Mouse (Mus musculus): ENCODE data around the gene Depdc5. TPM values are rescaled to one million over a fixed set of nuclear protein-coding genes. Genes with fewer than 3 reads are reported as not detected.
A peak's percentile ranks its signal among the peaks of the same experiment; 100 is the strongest.
"Not testable (repeated sequence)": the region's sequence is repeated elsewhere in the genome, so short reads cannot be mapped to it uniquely, and the experiment has no call there.

The Depdc5 gene
- 26.1 and 26.6 TPM in 2 replicates for polyA plus RNA-seq (2015; fragmentation: Nextera tagmentation; extraction: Ambion mirVana)

GRCm38 (mm10) chr5:32863253-32864228 lies at the start of gene Depdc5:
Gene Depdc5, plus strand, starts transcription at chr5:32863701.
- peak; percentile 99 for ATAC-seq (ENCODE audit: low FRiP score, low read depth)
- H3K27ac ChIP-seq (replicated peaks), result peak within 1 kb of the TSS; percentile 75
- under 1% methylated on average over 60 of the region's 64 CpGs for WGBS

GRCm38 (mm10) chr5:32815396-32815795 lies 48.1 kb upstream of the Depdc5 start:
- ATAC-seq (ENCODE audit: low FRiP score, low read depth), result no peak
- 98% methylated on average over 4 of the region's 4 CpGs for WGBS
- peaks cover 49% of the 10 kb centered on the region for H3K36me3 ChIP-seq

More at GRCm38 (mm10) chr5:32863253-32864228, at the start of gene Depdc5:
- peaks cover 6% of the 10 kb centered on the region for H3K36me3 ChIP-seq
- H3K27me3 ChIP-seq, result no peaks in the 10 kb centered on the region
- peak within 1 kb of the TSS; percentile 89 for H3K4me2 ChIP-seq
- H3K4me3 ChIP-seq, result peak within 1 kb of the TSS; percentile 82
- peak within 1 kb of the TSS; percentile 74 for H3K9ac ChIP-seq
- H3K9me3 ChIP-seq, result no peaks in the 10 kb centered on the region
- peaks cover 14% of the 10 kb centered on the region for H3K4me1 ChIP-seq (replicated peaks)

GRCm38 (mm10) chr5:32820471-32820870 lies 43.0 kb upstream of the Depdc5 start:
- no peak overlapping the region for H3K4me3 ChIP-seq
- H3K27ac ChIP-seq (replicated peaks), result no peak overlapping the region
- ATAC-seq (ENCODE audit: low FRiP score, low read depth), result no peak
- no peak overlapping the region for H3K9ac ChIP-seq
- no peaks in the 10 kb centered on the region for H3K9me3 ChIP-seq
- H3K4me2 ChIP-seq, result no peak overlapping the region
- H3K4me1 ChIP-seq (replicated peaks), result no peaks in the 10 kb centered on the region
- peaks cover 41% of the 10 kb centered on the region for H3K36me3 ChIP-seq
- WGBS, result 90% methylated on average over 8 of the region's 8 CpGs
- no peaks in the 10 kb centered on the region for H3K27me3 ChIP-seq

More at GRCm38 (mm10) chr5:32815396-32815795, 48.1 kb upstream of the Depdc5 start:
- H3K27ac ChIP-seq (replicated peaks), result no peak overlapping the region
- H3K9ac ChIP-seq, result no peak overlapping the region
- H3K4me3 ChIP-seq, result no peak overlapping the region
- H3K27me3 ChIP-seq, result no peaks in the 10 kb centered on the region
- no peaks in the 10 kb centered on the region for H3K4me1 ChIP-seq (replicated peaks)
- H3K4me2 ChIP-seq, result no peak overlapping the region
- H3K9me3 ChIP-seq, result no peaks in the 10 kb centered on the region

GRCm38 (mm10) chr5:32827009-32827408 lies 36.5 kb upstream of the Depdc5 start, which contains the start of gene Gm20671:
Gene Gm20671, minus strand, starts transcription at chr5:32827109.
- no peak for ATAC-seq (ENCODE audit: low FRiP score, low read depth)
- Histone ChIP-seq H3K27me3 (no peaks in the 10 kb centered on the region), H3K9ac (no peak within 1 kb of the TSS), H3K9me3 (no peaks in the 10 kb centered on the region), H3K4me2 (no peak within 1 kb of the TSS), H3K4me1 (replicated peaks) (no peaks in the 10 kb centered on the region), H3K36me3 (peaks cover 60% of the 10 kb centered on the region), H3K27ac (replicated peaks) (no peak within 1 kb of the TSS), H3K4me3 (no peak within 1 kb of the TSS)
- 90% methylated on average over 7 of the region's 7 CpGs for WGBS

GRCm38 (mm10) chr5:32828766-32829165 lies 34.7 kb upstream of the Depdc5 start:
- H3K36me3 ChIP-seq, result peaks cover 58% of the 10 kb centered on the region
- 98% methylated on average over 1 of the region's 1 CpGs for WGBS
- H3K27ac ChIP-seq (replicated peaks); H3K4me3 ChIP-seq; H3K4me1 ChIP-seq (replicated peaks); H3K27me3 ChIP-seq; ATAC-seq (ENCODE audit: low FRiP score, low read depth); H3K9me3 ChIP-seq; H3K4me2 ChIP-seq; H3K9ac ChIP-seq: not testable (repeated sequence)

- no peaks in the 10 kb centered on the region for H3K4me1 ChIP-seq (replicated peaks)
- 93% methylated on average over 2 of the region's 2 CpGs for WGBS
- H3K9ac ChIP-seq, result no peak overlapping the region
- H3K36me3 ChIP-seq, result peaks cover 69% of the 10 kb centered on the region
- H3K9me3 ChIP-seq, result no peaks in the 10 kb centered on the region
- H3K4me3 ChIP-seq, result no peak overlapping the region
- H3K27ac ChIP-seq (replicated peaks), result no peak overlapping the region
- no peak for ATAC-seq (ENCODE audit: low FRiP score, low read depth)
- no peaks in the 10 kb centered on the region for H3K27me3 ChIP-seq
- no peak overlapping the region for H3K4me2 ChIP-seq
These were observed 33.4 kb upstream of the Depdc5 start for GRCm38 (mm10) chr5:32830054-32830453.

GRCm38 (mm10) chr5:32834497-32834896 lies 29.0 kb upstream of the Depdc5 start:
- Histone ChIP-seq H3K36me3 (peaks cover 63% of the 10 kb centered on the region), H3K4me2 (no peak overlapping the region), H3K27ac (replicated peaks) (no peak overlapping the region), H3K9me3 (no peaks in the 10 kb centered on the region), H3K27me3 (no peaks in the 10 kb centered on the region), H3K4me3 (no peak overlapping the region), H3K9ac (no peak overlapping the region), H3K4me1 (replicated peaks) (no peaks in the 10 kb centered on the region)
- no peak for ATAC-seq (ENCODE audit: low FRiP score, low read depth)
- WGBS, result 100% methylated on average over 1 of the region's 1 CpGs

GRCm38 (mm10) chr5:32836976-32837375 lies 26.5 kb upstream of the Depdc5 start:
- 89% methylated on average over 5 of the region's 5 CpGs for WGBS
- Histone ChIP-seq H3K9ac (no peak overlapping the region), H3K36me3 (peaks cover 59% of the 10 kb centered on the region), H3K4me3 (no peak overlapping the region), H3K9me3 (no peaks in the 10 kb centered on the region), H3K27ac (replicated peaks) (no peak overlapping the region), H3K27me3 (no peaks in the 10 kb centered on the region), H3K4me2 (no peak overlapping the region), H3K4me1 (replicated peaks) (no peaks in the 10 kb centered on the region)
- ATAC-seq (ENCODE audit: low FRiP score, low read depth), result no peak

GRCm38 (mm10) chr5:32840029-32840428 lies 23.5 kb upstream of the Depdc5 start:
- 94% methylated on average over 2 of the region's 2 CpGs for WGBS
- H3K27me3 ChIP-seq, result no peaks in the 10 kb centered on the region
- no peak overlapping the region for H3K4me3 ChIP-seq
- H3K36me3 ChIP-seq, result peaks cover 71% of the 10 kb centered on the region
- no peak overlapping the region for H3K27ac ChIP-seq (replicated peaks)
- no peak overlapping the region for H3K9ac ChIP-seq
- ATAC-seq (ENCODE audit: low FRiP score, low read depth), result no peak
- no peak overlapping the region for H3K4me2 ChIP-seq
- no peaks in the 10 kb centered on the region for H3K9me3 ChIP-seq
- H3K4me1 ChIP-seq (replicated peaks), result no peaks in the 10 kb centered on the region

GRCm38 (mm10) chr5:32849178-32849577 lies 14.3 kb upstream of the Depdc5 start:
- no peak for ATAC-seq (ENCODE audit: low FRiP score, low read depth)
- WGBS, result 94% methylated on average over 3 of the region's 3 CpGs

GRCm38 (mm10) chr5:32849580-32849979 lies 13.9 kb upstream of the Depdc5 start:
- not testable (repeated sequence) for H3K4me3 ChIP-seq; H3K36me3 ChIP-seq; H3K9ac ChIP-seq; ATAC-seq (ENCODE audit: low FRiP score, low read depth); H3K9me3 ChIP-seq; H3K4me2 ChIP-seq; H3K27me3 ChIP-seq; H3K27ac ChIP-seq (replicated peaks)
- WGBS, result 96% methylated on average over 3 of the region's 3 CpGs
- H3K4me1 ChIP-seq (replicated peaks), result peaks cover 31% of the 10 kb centered on the region

More at GRCm38 (mm10) chr5:32849178-32849577, 14.3 kb upstream of the Depdc5 start:
- Histone ChIP-seq H3K27me3 (no peaks in the 10 kb centered on the region), H3K4me3 (no peak overlapping the region), H3K36me3 (peaks cover 8% of the 10 kb centered on the region; the same call in 1 of the 2 replicates), H3K4me1 (replicated peaks) (peaks cover 27% of the 10 kb centered on the region), H3K9ac (no peak overlapping the region), H3K27ac (replicated peaks) (no peak overlapping the region), H3K4me2 (no peak overlapping the region), H3K9me3 (no peaks in the 10 kb centered on the region)

GRCm38 (mm10) chr5:32852026-32852425 lies 11.5 kb upstream of the Depdc5 start:
- Histone ChIP-seq H3K27ac (replicated peaks) (no peak overlapping the region), H3K27me3 (no peaks in the 10 kb centered on the region), H3K4me3 (no peak overlapping the region; the same call in 1 of the 2 replicates), H3K9me3 (no peaks in the 10 kb centered on the region), H3K4me1 (replicated peaks) (peaks cover 32% of the 10 kb centered on the region), H3K4me2 (peak overlapping the region; percentile 80), H3K36me3 (no peaks in the 10 kb centered on the region), H3K9ac (peak overlapping the region; percentile 7; the same call in 1 of the 2 replicates)
- no peak for ATAC-seq (ENCODE audit: low FRiP score, low read depth)
- 59% methylated on average over 6 of the region's 6 CpGs for WGBS

Data from hindbrain, embryonic 15.5 days (tissue).